Mouse (Mus musculus) lung, postnatal 0 days (tissue): ENCODE measurements around the gene Ctdsp2. TPM values are rescaled to one million over a fixed set of nuclear protein-coding genes. Genes with fewer than 3 reads are reported as not detected.
A peak's percentile ranks its signal among the peaks of the same experiment; 100 is the strongest.

ENCODE experiments used
- ATAC-seq: fragments of 200-750 bp; cut with Nextera tagmentation; 2 replicates; pipeline ENCODE4 v1.8.0; 2017; ENCODE audit warnings: moderate library complexity
- DNase-seq: peaks from one replicate; pipeline ENCODE4 v3.0.0-alpha.2; 2016; ENCODE audit warnings: low spot score
- H3K27ac ChIP-seq: fragments of 300-500 bp; sonication (generic); 2 replicates; pipeline ENCODE4 v1.5.1; 2014; ENCODE audit warnings: antibody characterized with exemption, mild to moderate bottlenecking, low read length, mixed read lengths
- H3K27me3 ChIP-seq: fragments of 300-500 bp; sonication (generic); replicated peaks from 2 replicates; pipeline ENCODE4 v1.6.1; 2014; ENCODE audit warnings: low read length, mixed read lengths; ENCODE audit not compliant: insufficient read depth
- H3K36me3 ChIP-seq: fragments of 300-500 bp; sonication (generic); 2 replicates; pipeline ENCODE4 v1.6.1; 2014; ENCODE audit warnings: low read length, mixed read lengths; ENCODE audit not compliant: insufficient read depth
- H3K4me1 ChIP-seq: fragments of 300-500 bp; sonication (generic); 2 replicates; pipeline ENCODE4 v1.6.1; 2014; ENCODE audit warnings: antibody characterized with exemption, low read depth, low read length, mixed read lengths; ENCODE audit not compliant: insufficient read depth
- H3K4me2 ChIP-seq: fragments of 300-500 bp; sonication (generic); replicated peaks from 2 replicates; pipeline ENCODE4 v1.6.1; 2014; ENCODE audit warnings: low read depth, mild to moderate bottlenecking, low read length, moderate library complexity, mixed read lengths
- H3K4me3 ChIP-seq: fragments of 300-500 bp; sonication (generic); 2 replicates; pipeline ENCODE4 v1.5.1; 2014; ENCODE audit warnings: low read depth, low read length
- H3K9ac ChIP-seq: fragments of 300-500 bp; sonication (generic); replicated peaks from 2 replicates; pipeline ENCODE4 v1.6.1; 2014; ENCODE audit warnings: low read depth, mild to moderate bottlenecking
- H3K9me3 ChIP-seq: fragments of 300-500 bp; sonication (generic); 2 replicates; pipeline ENCODE4 v1.6.1; 2016; ENCODE audit warnings: low read length, mixed read lengths
- CTCF ChIP-seq: IDR thresholded peaks from 2 replicates; pipeline ENCODE4 v1.5.1; 2016; ENCODE audit warnings: antibody characterized with exemption, mild to moderate bottlenecking
- EP300 ChIP-seq: IDR thresholded peaks from 2 replicates; pipeline ENCODE4 v1.6.1; 2016; ENCODE audit warnings: antibody characterized with exemption, mild to moderate bottlenecking, control low read depth
- WGBS: fragments of 180-500 bp; shearing (Covaris S2); extraction: QIAGEN DNeasy Blood & Tissue Kit; methylation state at CpG from one replicate; pipeline ENCODE4 v1.1.7; 2014; 5-methylcytosine and 5-hydroxymethylcytosine counted together
- polyA plus RNA-seq: library from polyadenylated mRNA; unstranded; fragments of >200 nt; fragmentation: Nextera tagmentation; extraction: Ambion mirVana; gene quantifications from 2 replicates; pipeline ENCODE4 v1.2.1, GENCODE M21; 2015

Gene Ctdsp2
- polyA plus RNA-seq = 63.9 and 67.9 TPM in 2 replicates

DNA sequence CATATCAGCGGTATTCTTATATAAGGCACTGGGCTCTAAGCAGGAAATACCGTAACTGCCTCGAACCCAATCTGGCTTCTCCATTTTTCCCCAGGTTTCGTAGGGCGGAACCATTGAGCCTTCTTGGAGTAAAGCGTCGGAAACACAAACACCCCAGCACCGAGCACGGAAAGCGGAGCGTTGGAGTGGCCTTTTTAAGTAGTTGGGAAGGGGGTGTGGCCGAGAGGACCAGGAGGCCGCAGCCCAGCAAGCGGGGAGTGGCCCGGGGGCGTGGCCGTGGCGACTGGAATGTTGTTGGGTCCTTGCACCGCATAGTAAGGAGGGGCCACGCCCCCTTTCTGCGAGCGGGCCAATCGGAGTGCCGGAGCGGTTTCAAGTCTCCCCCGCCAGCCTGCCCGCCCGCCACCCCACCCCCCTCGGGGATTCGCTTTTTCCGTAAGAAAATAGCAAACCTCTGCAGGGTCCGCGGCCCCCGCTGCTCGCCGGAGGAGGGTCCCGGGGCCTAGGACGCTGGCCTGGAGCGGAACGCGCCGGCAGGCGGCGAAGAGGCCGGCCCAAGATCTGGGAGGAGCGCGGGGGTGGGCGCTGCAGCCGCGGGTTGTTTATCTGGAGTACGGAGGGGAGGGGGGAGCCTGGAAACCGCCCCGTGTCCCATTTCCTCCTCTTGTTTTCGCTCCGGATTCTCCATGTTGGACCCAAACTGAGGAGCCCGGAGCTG, at the start of gene Ctdsp2:
Ctdsp2 (plus strand) TSS at position 441 of the 718 bp plus-strand sequence.
- peak; percentile 92 for ATAC-seq

DNA sequence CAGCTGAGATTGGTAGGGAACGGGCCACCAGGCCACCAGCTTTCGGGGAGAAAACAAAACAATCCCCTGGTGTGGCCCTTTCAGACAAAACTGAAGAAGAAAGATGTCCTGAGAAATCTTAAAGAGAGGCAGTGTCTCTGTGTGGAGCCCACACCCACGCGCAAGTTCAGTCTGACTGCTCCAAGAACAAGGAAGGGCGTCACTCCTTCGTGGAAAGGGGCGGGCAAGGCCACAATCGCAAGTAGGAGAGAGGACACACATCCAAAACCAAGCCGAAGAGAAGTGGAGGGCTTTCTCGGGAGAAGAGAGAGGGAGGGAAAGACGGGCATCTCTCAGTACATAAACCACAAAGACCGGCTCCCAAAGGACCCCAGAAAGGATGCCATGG, 49.7 kb upstream of the Ctdsp2 start:
- Histone ChIP-seq H3K4me3 (peak overlapping the region; percentile 46), H3K9me3 (no peaks in the 10 kb centered on the region), H3K4me1 (peaks cover 18% of the 10 kb centered on the region), H3K36me3 (no peaks in the 10 kb centered on the region), H3K9ac (peak overlapping the region; percentile 66), H3K4me2 (peak overlapping the region; percentile 75), H3K27ac (peak overlapping the region; percentile 97), H3K27me3 (no peaks in the 10 kb centered on the region)
- DNase-seq = no peak
- ATAC-seq = peak; percentile 21
- WGBS = 13% methylated on average over 12 of the region's 12 CpGs
- TF ChIP-seq EP300 = no peak; the same call in 1 of the 2 replicates
- TF ChIP-seq CTCF = no peak

More for the DNA sequence above, at the start of gene Ctdsp2:
- no peaks in the 10 kb centered on the region for H3K36me3 ChIP-seq
- peak; percentile 74 for TF ChIP-seq EP300
- TF ChIP-seq CTCF = peak; percentile 54
- no peaks in the 10 kb centered on the region for H3K9me3 ChIP-seq
- H3K9ac ChIP-seq = peak within 1 kb of the TSS; percentile 99
- peaks cover 17% of the 10 kb centered on the region; the same call in 1 of the 2 replicates for H3K4me1 ChIP-seq
- peak; percentile 100 for DNase-seq
- WGBS = under 1% methylated on average over 41 of the region's 56 CpGs
- H3K27ac ChIP-seq = peak within 1 kb of the TSS; percentile 100
- H3K27me3 ChIP-seq = no peaks in the 10 kb centered on the region
- H3K4me2 ChIP-seq = peak within 1 kb of the TSS; percentile 80
- peak within 1 kb of the TSS; percentile 98 for H3K4me3 ChIP-seq

GRCm38 (mm10) chr10:126929543-126929942, 49.0 kb upstream of the Ctdsp2 start:
- Histone ChIP-seq H3K4me3 (no peak overlapping the region), H3K36me3 (no peaks in the 10 kb centered on the region), H3K27me3 (no peaks in the 10 kb centered on the region), H3K9ac (0 out of 2 replicates have a peak overlapping the region, but pooled peaks have one; percentile 3), H3K9me3 (no peaks in the 10 kb centered on the region), H3K27ac (peak overlapping the region; percentile 97), H3K4me2 (peak overlapping the region; percentile 75; the same call in 1 of the 2 replicates), H3K4me1 (peaks cover 18% of the 10 kb centered on the region)
- TF ChIP-seq EP300 (no peak), CTCF (no peak)
- ATAC-seq (no peak), DNase-seq (no peak)
- 50% methylated on average over 3 of the region's 3 CpGs for WGBS

GRCm38 (mm10) chr10:126930270-126931121, 48.0 kb upstream of the Ctdsp2 start:
- no peak overlapping the region for H3K4me2 ChIP-seq
- peaks cover 18% of the 10 kb centered on the region for H3K4me1 ChIP-seq
- H3K27me3 ChIP-seq = no peaks in the 10 kb centered on the region
- peak; percentile 61 for ATAC-seq
- H3K4me3 ChIP-seq = no peak overlapping the region
- H3K9me3 ChIP-seq = no peaks in the 10 kb centered on the region
- TF ChIP-seq EP300 (peak; percentile 60), CTCF (no peak)
- peak overlapping the region; percentile 97 for H3K27ac ChIP-seq
- no peaks in the 10 kb centered on the region for H3K36me3 ChIP-seq
- H3K9ac ChIP-seq = peak overlapping the region; percentile 29
- DNase-seq = peak; percentile 94
- 36% methylated on average over 15 of the region's 15 CpGs for WGBS

DNA sequence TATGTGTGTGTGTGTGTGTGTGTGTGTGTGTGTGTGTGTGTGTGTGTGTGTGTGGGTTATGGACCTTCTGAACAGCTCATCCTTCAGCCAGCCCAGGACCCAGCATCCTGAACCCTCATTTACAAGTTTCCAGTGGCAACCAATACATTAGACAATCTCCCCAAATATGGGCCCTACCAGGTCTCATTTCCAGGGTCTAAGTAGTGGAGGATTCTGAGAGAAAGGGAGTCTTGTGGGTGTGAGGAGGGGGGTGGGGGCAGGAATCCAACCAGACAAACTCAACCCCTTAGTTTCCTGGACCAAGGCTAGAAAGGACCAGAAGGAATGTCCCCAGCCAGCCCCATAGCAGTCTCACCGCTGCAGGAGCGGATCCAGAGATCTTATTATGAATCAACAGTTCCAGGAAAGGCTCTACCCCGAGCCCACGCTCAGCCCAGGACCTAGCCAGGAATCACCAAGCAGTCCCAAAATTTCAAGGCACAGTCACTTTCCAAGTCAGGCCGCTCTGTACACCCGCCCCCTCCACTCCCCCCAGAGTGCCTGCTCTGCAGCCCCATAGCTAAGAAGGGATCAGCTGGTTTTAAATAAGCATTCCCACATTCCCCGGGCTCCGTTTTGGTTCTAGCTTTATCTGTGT, 47.3 kb upstream of the Ctdsp2 start:
- Histone ChIP-seq H3K27me3 (no peaks in the 10 kb centered on the region), H3K9me3 (no peaks in the 10 kb centered on the region), H3K36me3 (no peaks in the 10 kb centered on the region), H3K9ac (no peak overlapping the region), H3K27ac (peak overlapping the region; percentile 97), H3K4me1 (peaks cover 18% of the 10 kb centered on the region), H3K4me3 (no peak overlapping the region), H3K4me2 (0 out of 2 replicates have a peak overlapping the region, but pooled peaks have one; percentile 5)
- WGBS = 44% methylated on average over 8 of the region's 8 CpGs
- ATAC-seq (peak; percentile 10), DNase-seq (peak; percentile 63)
- TF ChIP-seq CTCF = no peak
- TF ChIP-seq EP300 = no peak

GRCm38 (mm10) chr10:126931760-126932139, 46.8 kb upstream of the Ctdsp2 start:
- Histone ChIP-seq H3K4me3 (no peak overlapping the region), H3K27me3 (no peaks in the 10 kb centered on the region), H3K4me1 (peaks cover 18% of the 10 kb centered on the region), H3K27ac (peak overlapping the region; percentile 97), H3K4me2 (no peak overlapping the region), H3K9ac (no peak overlapping the region), H3K36me3 (no peaks in the 10 kb centered on the region), H3K9me3 (no peaks in the 10 kb centered on the region)
- DNase-seq = no peak
- TF ChIP-seq CTCF = no peak
- TF ChIP-seq EP300 = no peak
- ATAC-seq = no peak
